In genomic region chr2:142217371-142217770, GRCm38 (mm10) we compare ENCODE assay signal across 28 mouse cellular contexts.
A peak's percentile ranks its signal among the peaks of the same experiment; 100 is the strongest.
DNase-seq lines count a peak whose midpoint lies in the region; ATAC-seq and TF ChIP-seq lines count a peak whose summit lies in the region.
"Had no signal": no experiment of that assay in that cellular context is flagged by ENCODE, and none has a peak within 500 bp of the region (broad histone marks: within the 10 kb centered on the region; RNA-seq: fewer than 3 reads in every experiment).

No protein-coding gene starts in this region.

- peak overlapping the region; percentile 31; the same call in 1 of the 2 replicates for H3K27ac ChIP-seq in kidney, adult 2 months (ENCODE audit: insufficient read depth, low read depth, low read length)
- no peak overlapping the region for H3K27ac ChIP-seq in kidney, embryonic 14.5 days (ENCODE audit: low read depth, low read length)
- H3K27ac ChIP-seq in kidney, embryonic 15.5 days: no peak overlapping the region
- H3K27ac ChIP-seq: embryonic facial prominence, embryonic 13.5 days; embryonic facial prominence, embryonic 15.5 days; forebrain, embryonic 10.5 days; forebrain, embryonic 12.5 days had no signal

- no peak for ATAC-seq in kidney, embryonic 14.5 days (ENCODE audit: low FRiP score, low TSS enrichment)
- no peak for ATAC-seq in kidney, embryonic 15.5 days (replicated peaks; ENCODE audit: low FRiP score)
- ATAC-seq: activated CD4-positive, CD25-positive, alpha-beta regulatory T cell, adult 4 months; CD4-positive, CD25-positive, alpha-beta regulatory T cell, adult 4 months; forebrain, embryonic 14.5 days; Patski had no signal

- H3K4me2 ChIP-seq in kidney, embryonic 14.5 days (replicated peaks; ENCODE audit: low read depth, low read length): no peak overlapping the region
- no peak overlapping the region for H3K4me2 ChIP-seq in kidney, embryonic 15.5 days
- H3K4me2 ChIP-seq: embryonic facial prominence, embryonic 13.5 days; embryonic facial prominence, embryonic 15.5 days; forebrain, embryonic 12.5 days had no signal

- no peaks in the 10 kb centered on the region for H3K9me3 ChIP-seq in kidney, embryonic 14.5 days (ENCODE audit: control insufficient read depth, low read length)
- H3K9me3 ChIP-seq in kidney, embryonic 15.5 days (replicated peaks): no peaks in the 10 kb centered on the region
- H3K9me3 ChIP-seq: embryonic facial prominence, embryonic 13.5 days; embryonic facial prominence, embryonic 15.5 days; forebrain, embryonic 10.5 days; forebrain, embryonic 12.5 days had no signal

- TF ChIP-seq POLR2A in kidney, adult 2 months (IDR thresholded peaks at IDR 0.05; ENCODE audit: low read depth, low read length): no peak

- peak; percentile 65 for DNase-seq in kidney, adult 2 months
- DNase-seq in kidney, adult 18-20 months: no peak
- peak; percentile 60 for DNase-seq in kidney, adult 9 months
- DNase-seq in kidney, postnatal 14 days: peak; percentile 9
- no peak for DNase-seq in thymus, adult 18-20 months
- DNase-seq: adrenal gland, adult 8-10 months; adrenal gland, postnatal 14 days; adrenal gland, postnatal 36 days; B cell, adult 2 months; cerebellum, adult 11-12 months; cerebellum, adult 2 months; cerebellum, adult 9-10 months; cerebellum, postnatal 14 days; cerebellum, postnatal 36 days; embryo, embryonic 11 days had no signal

- TF ChIP-seq CTCF in kidney, adult 2 months (conservative IDR thresholded peaks at IDR 0.05; ENCODE audit: insufficient read depth, insufficient read length, low read depth, low read length): no peak

- 48% methylated on average over 1 of the region's 1 CpGs for WGBS in kidney, adult 2 months
- 73% methylated on average over 1 of the region's 1 CpGs for WGBS in kidney, embryonic 14.5 days
- 84% methylated on average over 1 of the region's 1 CpGs for WGBS in kidney, embryonic 15.5 days

- no peaks in the 10 kb centered on the region for H3K4me1 ChIP-seq in kidney, adult 2 months (ENCODE audit: control insufficient read depth, insufficient read depth, low read length)
- H3K4me1 ChIP-seq in kidney, embryonic 14.5 days (ENCODE audit: control insufficient read depth, insufficient read depth, low read length): no peaks in the 10 kb centered on the region
- H3K4me1 ChIP-seq in kidney, embryonic 15.5 days: no peaks in the 10 kb centered on the region
- H3K4me1 ChIP-seq: embryonic facial prominence, embryonic 13.5 days; embryonic facial prominence, embryonic 15.5 days; forebrain, embryonic 10.5 days; forebrain, embryonic 12.5 days had no signal

- H3K9ac ChIP-seq in kidney, embryonic 14.5 days (ENCODE audit: low read depth, low read length): no peak overlapping the region
- H3K9ac ChIP-seq in kidney, embryonic 15.5 days: no peak overlapping the region
- H3K9ac ChIP-seq: embryonic facial prominence, embryonic 13.5 days; embryonic facial prominence, embryonic 15.5 days; forebrain, embryonic 12.5 days had no signal

- no peaks in the 10 kb centered on the region for H3K27me3 ChIP-seq in kidney, adult 2 months (replicated peaks; ENCODE audit: control insufficient read depth, insufficient read depth, low read length)
- H3K27me3 ChIP-seq in kidney, embryonic 14.5 days (ENCODE audit: control insufficient read depth, insufficient read depth, low read length): no peaks in the 10 kb centered on the region
- H3K27me3 ChIP-seq in kidney, embryonic 15.5 days: no peaks in the 10 kb centered on the region
- H3K27me3 ChIP-seq: CH12.LX; embryonic facial prominence, embryonic 13.5 days; embryonic facial prominence, embryonic 15.5 days; forebrain, embryonic 12.5 days; Patski had no signal

- H3K36me3 ChIP-seq in kidney, adult 2 months (ENCODE audit: control insufficient read depth, insufficient read depth, low read length): no peaks in the 10 kb centered on the region
- H3K36me3 ChIP-seq in kidney, embryonic 14.5 days (ENCODE audit: control insufficient read depth, insufficient read depth, low read length): no peaks in the 10 kb centered on the region
- H3K36me3 ChIP-seq in kidney, embryonic 15.5 days: no peaks in the 10 kb centered on the region
- H3K36me3 ChIP-seq: embryonic facial prominence, embryonic 13.5 days; embryonic facial prominence, embryonic 15.5 days; forebrain, embryonic 10.5 days; forebrain, embryonic 12.5 days; G1E had no signal

- no peak overlapping the region for H3K4me3 ChIP-seq in kidney, adult 2 months (ENCODE audit: insufficient read depth, low read depth, low read length)
- no peak overlapping the region for H3K4me3 ChIP-seq in kidney, embryonic 14.5 days (ENCODE audit: low read length)
- H3K4me3 ChIP-seq in kidney, embryonic 15.5 days (replicated peaks): no peak overlapping the region
- H3K4me3 ChIP-seq: embryonic facial prominence, embryonic 13.5 days; embryonic facial prominence, embryonic 15.5 days; erythroblast, embryonic 14.5 days; forebrain, embryonic 10.5 days; forebrain, embryonic 12.5 days had no signal

Comparison
In these comparisons a context has a peak if more than half of its experiments do, and no peak if none do; other contexts are left out.
1. DNase-seq: peak in kidney, adult 2 months (single experiment), kidney, adult 9 months (single experiment) and kidney, postnatal 14 days (single experiment); none in kidney, adult 18-20 months (single experiment) and thymus, adult 18-20 months (0 of 2).